Mouse (Mus musculus) liver, embryonic 14.5 days (tissue): ENCODE data around the gene Rps29.

Source experiments
- CTCF ChIP-seq: IDR thresholded peaks from 2 replicates; pipeline ENCODE4 v1.5.1; 2016; ENCODE audit warnings: antibody characterized with exemption, low read depth, control low read depth
- EP300 ChIP-seq: IDR thresholded peaks from 2 replicates; pipeline ENCODE4 v1.6.1; 2016; ENCODE audit warnings: antibody characterized with exemption, low read depth

DNA sequence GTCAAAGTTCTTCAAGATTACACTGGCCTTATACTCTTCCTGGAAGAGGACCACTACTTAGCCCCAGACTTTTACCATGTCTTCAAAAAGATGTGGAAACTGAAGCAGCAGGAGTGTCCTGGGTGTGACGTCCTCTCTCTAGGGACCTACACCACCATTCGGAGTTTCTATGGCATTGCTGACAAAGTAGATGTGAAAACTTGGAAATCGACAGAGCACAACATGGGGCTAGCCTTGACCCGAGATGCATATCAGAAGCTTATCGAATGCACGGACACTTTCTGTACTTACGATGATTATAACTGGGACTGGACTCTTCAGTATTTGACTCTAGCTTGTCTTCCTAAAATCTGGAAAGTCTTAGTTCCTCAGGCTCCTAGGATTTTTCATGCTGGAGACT lies 26.4 kb upstream of the Rps29 start:
- TF ChIP-seq EP300 (no peak), CTCF (no peak)
